Mouse (Mus musculus) heart, adult 2 months (tissue): ENCODE data around the gene Pwwp2a. TPM values are rescaled to one million over a fixed set of nuclear protein-coding genes. Genes with fewer than 3 reads are reported as not detected.

Source experiments
- DNase-seq, 2 experiments: peaks; one replicate each; pipeline ENCODE4 v3.0.0; 2021
- H3K27ac ChIP-seq: fragments of 200-600 bp; 2 replicates; pipeline ENCODE4 v1.8.1; 2022
- H3K27me3 ChIP-seq: fragments of 200-500 bp; 2 replicates; pipeline ENCODE4 v1.6.1; 2012; ENCODE audit warnings: mild to moderate bottlenecking, low read length, inconsistent platforms, mixed read lengths; ENCODE audit not compliant: control insufficient read depth, insufficient read depth
- H3K36me3 ChIP-seq: fragments of 200-500 bp; 2 replicates; pipeline ENCODE4 v1.6.1; 2012; ENCODE audit warnings: low read length, inconsistent platforms; ENCODE audit not compliant: control insufficient read depth, insufficient read depth
- H3K4me1 ChIP-seq: fragments of 200-500 bp; 2 replicates; pipeline ENCODE4 v1.6.1; 2011; ENCODE audit warnings: low read length; ENCODE audit not compliant: control insufficient read depth, insufficient read depth
- H3K4me3 ChIP-seq: fragments of 200-600 bp; 2 replicates; pipeline ENCODE4 v1.8.1; 2022
- H3K79me2 ChIP-seq: fragments of 200-500 bp; replicated peaks from 2 replicates; pipeline ENCODE4 v1.6.1; 2012; ENCODE audit warnings: mild to moderate bottlenecking, inconsistent platforms, low read length, moderate library complexity, mixed read lengths; ENCODE audit not compliant: control insufficient read depth, insufficient read depth
- H3K9ac ChIP-seq: fragments of 200-500 bp; 2 replicates; pipeline ENCODE4 v1.6.1; 2012; ENCODE audit warnings: low read depth, mild to moderate bottlenecking, control low read depth, inconsistent platforms, low read length, mixed read lengths
- CTCF ChIP-seq: fragments of 200-600 bp; IDR thresholded peaks from 2 replicates; pipeline ENCODE4 v1.8.1; 2022; ENCODE audit warnings: antibody characterized with exemption, mild to moderate bottlenecking, moderate library complexity
- EP300 ChIP-seq: fragments of 200-500 bp; IDR thresholded peaks from 2 replicates; pipeline ENCODE4 v1.6.1; 2011; ENCODE audit warnings: low read depth, low read length, control low read depth; ENCODE audit not compliant: insufficient read depth
- POLR2A ChIP-seq: fragments of 200-500 bp; IDR thresholded peaks from 2 replicates; pipeline ENCODE4 v1.6.1; 2011; ENCODE audit warnings: mild to moderate bottlenecking, low read depth, low read length, control low read depth; ENCODE audit not compliant: insufficient read depth
- WGBS: fragments of 180-500 bp; shearing (Covaris S2); methylation state at CpG from one replicate; pipeline ENCODE4 v1.1.7; 2018; 5-methylcytosine and 5-hydroxymethylcytosine counted together
- intact Hi-C: fragments of 180-260 bp; cut with DNase I; formaldehyde crosslinking; loops from one replicate; pipeline ENCODE4 v1.15.1; 2025
- polyA plus RNA-seq: library from polyadenylated mRNA; depleted of rRNA; stranded (reverse); fragments of >200 nt; gene quantifications from 2 replicates; pipeline ENCODE4 v1.2.3, GENCODE M21; 2012
- total RNA-seq, 2 experiments: library from RNA; stranded (reverse); gene quantifications; 2 replicates each; pipeline ENCODE4 v1.2.3; 2021

Pwwp2a gene
- total and polyA plus RNA-seq, 3 experiments: 7.4 to 18.3 (median 16.8) TPM

DNA sequence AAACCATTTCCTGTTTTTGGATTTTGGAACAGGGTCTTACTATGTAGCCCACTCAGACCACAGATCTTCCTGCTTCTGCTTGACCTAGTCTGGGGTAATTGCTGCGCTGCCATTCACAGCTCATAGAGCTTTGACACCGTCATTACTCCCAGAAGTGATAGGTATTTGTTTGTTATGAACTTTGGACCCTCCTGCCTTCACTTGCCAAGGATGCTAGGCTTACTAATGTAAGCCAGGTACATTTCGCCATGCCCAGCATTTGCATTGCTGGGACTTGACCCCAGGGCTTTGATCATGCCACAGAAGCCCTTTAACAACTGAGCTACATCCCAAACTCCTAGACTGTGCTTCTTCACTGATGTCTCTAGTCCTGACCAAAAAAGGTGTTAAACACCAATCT, 18.5 kb downstream of the Pwwp2a start:
- Histone ChIP-seq H3K27me3 (no peaks in the 10 kb centered on the region), H3K4me3 (no peak overlapping the region), H3K79me2 (0 out of 2 replicates have a peak, but pooled peaks cover 3% of the 10 kb centered on the region), H3K4me1 (peaks cover 3% of the 10 kb centered on the region), H3K27ac (no peak overlapping the region), H3K36me3 (peaks cover 9% of the 10 kb centered on the region), H3K9ac (no peak overlapping the region)
- no peak for DNase-seq
- WGBS: 100% methylated on average over 3 of the region's 3 CpGs
- TF ChIP-seq EP300 (no peak), POLR2A (no peak), CTCF (no peak)
- intact Hi-C loops: no loop called here

DNA sequence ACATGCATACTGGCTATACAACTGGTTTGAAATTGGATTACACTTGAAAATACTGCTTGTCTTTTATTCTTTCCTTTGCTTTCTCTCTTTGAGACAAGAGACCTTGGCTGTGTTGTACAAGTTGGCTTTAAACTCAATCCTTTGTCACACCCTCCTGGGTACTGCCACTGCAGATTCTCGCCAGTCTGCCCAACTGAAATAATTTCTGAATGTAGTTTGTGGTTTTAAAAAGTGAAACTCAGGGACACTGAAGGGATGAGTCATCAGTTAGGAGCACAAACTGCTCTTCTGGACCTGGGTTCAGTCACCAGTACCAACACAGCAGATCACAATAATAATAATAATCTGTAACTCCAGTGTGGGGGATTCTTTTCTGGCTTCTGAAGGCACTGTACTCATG, 21.8 kb downstream of the Pwwp2a start:
- WGBS: 45% methylated on average over 1 of the region's 1 CpGs
- Histone ChIP-seq H3K27ac (peak overlapping the region; percentile 47), H3K4me3 (no peak overlapping the region), H3K9ac (no peak overlapping the region), H3K79me2 (0 out of 2 replicates have a peak, but pooled peaks cover 1% of the 10 kb centered on the region), H3K36me3 (peaks cover 9% of the 10 kb centered on the region), H3K4me1 (peaks cover 3% of the 10 kb centered on the region), H3K27me3 (no peaks in the 10 kb centered on the region)
- TF ChIP-seq EP300 (no peak), CTCF (no peak), POLR2A (no peak)
- intact Hi-C loops: no loop called here
- DNase-seq: no peak

DNA sequence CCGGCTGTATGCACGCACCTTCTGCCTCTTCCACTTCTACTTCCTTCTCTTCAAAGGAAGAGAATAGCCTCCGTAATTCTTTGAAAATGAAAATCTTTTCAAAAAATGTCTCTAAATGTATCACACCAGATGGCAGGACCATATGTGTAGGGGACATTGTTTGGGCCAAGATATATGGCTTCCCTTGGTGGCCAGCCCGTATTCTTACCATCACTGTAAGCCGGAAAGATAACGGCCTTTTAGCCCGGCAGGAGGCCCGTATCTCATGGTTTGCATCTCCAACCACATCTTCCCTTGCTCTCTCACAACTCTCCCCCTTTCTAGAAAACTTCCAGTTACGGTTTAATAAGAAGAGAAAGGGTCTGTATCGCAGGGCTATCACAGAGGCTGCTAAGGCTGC, 24.0 kb downstream of the Pwwp2a start:
- Histone ChIP-seq H3K79me2 (0 out of 2 replicates have a peak, but pooled peaks cover 1% of the 10 kb centered on the region), H3K27ac (no peak overlapping the region), H3K4me3 (no peak overlapping the region), H3K27me3 (no peaks in the 10 kb centered on the region), H3K9ac (no peak overlapping the region), H3K36me3 (peaks cover 9% of the 10 kb centered on the region), H3K4me1 (peaks cover 3% of the 10 kb centered on the region)
- TF ChIP-seq POLR2A: no peak
- no peak for TF ChIP-seq CTCF
- TF ChIP-seq EP300: no peak
- DNase-seq: no peak
- 92% methylated on average over 10 of the region's 10 CpGs for WGBS
- intact Hi-C loops: no loop called here

DNA sequence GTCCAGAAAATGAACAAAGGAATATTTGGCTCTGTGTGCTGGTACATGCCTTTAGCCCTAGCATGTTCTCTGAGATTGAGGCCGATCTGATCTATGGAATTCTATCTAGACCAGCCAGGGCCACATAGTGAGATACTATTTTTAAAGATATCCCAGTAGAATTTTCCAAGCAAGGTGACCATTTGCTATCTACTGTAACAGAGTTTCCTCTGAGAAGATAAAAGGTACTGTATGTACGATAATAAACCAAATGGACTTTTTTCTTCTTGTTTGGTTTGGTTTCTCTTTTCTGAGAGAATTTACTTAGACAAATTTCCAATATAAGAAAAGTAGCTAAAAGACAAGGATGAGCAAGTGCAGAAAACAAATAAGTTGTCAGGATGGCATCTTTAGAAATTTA, 26.6 kb downstream of the Pwwp2a start:
- TF ChIP-seq EP300: no peak
- no peak for TF ChIP-seq CTCF
- no peak for TF ChIP-seq POLR2A
- H3K9ac ChIP-seq: no peak overlapping the region
- no peak overlapping the region for H3K27ac ChIP-seq
- no peak overlapping the region for H3K4me3 ChIP-seq
- WGBS: 44% methylated on average over 2 of the region's 2 CpGs
- intact Hi-C loops: no loop called here
- peaks cover 7% of the 10 kb centered on the region for H3K36me3 ChIP-seq
- no peaks in the 10 kb centered on the region for H3K27me3 ChIP-seq
- H3K4me1 ChIP-seq: peaks cover 3% of the 10 kb centered on the region
- DNase-seq: no peak
- H3K79me2 ChIP-seq: no peaks in the 10 kb centered on the region

DNA sequence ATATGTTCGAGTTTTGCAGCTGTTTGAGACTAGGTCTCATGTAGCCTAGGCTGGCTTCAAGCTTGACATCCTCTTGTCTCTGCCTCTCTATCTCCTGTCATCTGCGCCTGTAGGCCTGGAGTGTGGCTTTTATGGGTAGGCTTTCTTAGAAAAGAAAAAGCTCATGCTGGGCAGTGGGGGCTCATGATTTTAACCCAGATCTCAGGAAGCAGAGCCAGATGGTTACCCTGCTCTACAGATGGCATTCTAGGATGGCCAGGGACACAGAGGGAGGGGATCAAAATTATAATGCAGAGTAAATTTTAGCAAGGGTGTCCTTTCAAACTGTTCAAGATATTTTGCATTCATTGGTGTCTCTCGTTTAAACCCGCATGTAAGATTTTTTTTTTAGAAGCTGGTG, 30.4 kb downstream of the Pwwp2a start:
- no peak overlapping the region for H3K27ac ChIP-seq
- H3K27me3 ChIP-seq: no peaks in the 10 kb centered on the region
- no peak overlapping the region for H3K4me3 ChIP-seq
- WGBS: 95% methylated on average over 4 of the region's 4 CpGs
- no peaks in the 10 kb centered on the region for H3K79me2 ChIP-seq
- intact Hi-C loops: no loop called here
- no peak for DNase-seq
- TF ChIP-seq EP300: no peak
- no peak for TF ChIP-seq POLR2A
- TF ChIP-seq CTCF: no peak
- H3K36me3 ChIP-seq: peaks cover 8% of the 10 kb centered on the region; the same call in 1 of the 2 replicates
- H3K9ac ChIP-seq: no peak overlapping the region
- no peaks in the 10 kb centered on the region for H3K4me1 ChIP-seq

DNA sequence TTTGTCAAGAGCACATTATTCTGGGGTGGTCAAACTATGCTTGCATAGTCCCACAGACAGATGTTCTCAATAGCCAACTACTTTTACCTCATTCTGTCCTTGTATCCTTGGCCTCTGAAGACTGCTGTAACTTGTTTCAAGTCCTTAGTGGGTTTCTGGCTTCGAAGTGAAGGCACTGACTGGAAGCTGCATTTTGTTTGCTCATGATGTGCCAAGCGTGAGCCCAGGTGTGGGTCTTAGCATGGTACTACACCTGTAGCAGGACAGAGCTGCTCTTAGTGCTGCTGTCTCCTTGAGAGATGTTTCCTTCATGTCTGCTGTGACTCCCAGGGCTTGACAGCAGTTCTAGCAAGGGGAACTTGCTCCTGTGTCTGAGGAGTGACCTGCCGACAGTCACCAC, 41.6 kb downstream of the Pwwp2a start:
- intact Hi-C loops: no loop called here
- TF ChIP-seq EP300 (no peak), CTCF (no peak), POLR2A (no peak)
- H3K27me3 ChIP-seq: no peaks in the 10 kb centered on the region
- no peaks in the 10 kb centered on the region for H3K79me2 ChIP-seq
- WGBS: 91% methylated on average over 3 of the region's 3 CpGs
- H3K36me3 ChIP-seq: no peaks in the 10 kb centered on the region
- no peak for DNase-seq
- H3K4me1 ChIP-seq: peaks cover 2% of the 10 kb centered on the region
- H3K4me3 ChIP-seq: no peak overlapping the region
- no peak overlapping the region for H3K9ac ChIP-seq
- no peak overlapping the region for H3K27ac ChIP-seq
